Mouse (Mus musculus) liver, postnatal 0 days (tissue): ENCODE measurements around the gene Acvr1c. TPM values are rescaled to one million over a fixed set of nuclear protein-coding genes. Genes with fewer than 3 reads are reported as not detected.

Source experiments
- ATAC-seq: fragments of 200-750 bp; cut with Nextera tagmentation; 2 replicates; pipeline ENCODE4 v1.8.0; 2017; ENCODE audit warnings: mild to moderate bottlenecking, moderate library complexity
- DNase-seq: peaks from one replicate; pipeline ENCODE4 v3.0.0-alpha.2; 2016
- H3K27ac ChIP-seq: fragments of 300-500 bp; sonication (generic); 2 replicates; pipeline ENCODE4 v1.5.1; 2014; ENCODE audit warnings: antibody characterized with exemption, moderate library complexity, mild to moderate bottlenecking, low read depth
- H3K27me3 ChIP-seq: fragments of 300-500 bp; sonication (generic); 2 replicates; pipeline ENCODE4 v1.6.1; 2014; ENCODE audit warnings: low read length, control low read depth, mixed read lengths; ENCODE audit not compliant: insufficient read depth
- H3K36me3 ChIP-seq: fragments of 300-500 bp; sonication (generic); replicated peaks from 2 replicates; pipeline ENCODE4 v1.6.1; 2014; ENCODE audit warnings: mild to moderate bottlenecking, control low read depth, low read length, moderate library complexity, mixed read lengths; ENCODE audit not compliant: insufficient read depth
- H3K4me1 ChIP-seq: fragments of 300-500 bp; sonication (generic); 2 replicates; pipeline ENCODE4 v1.6.1; 2014; ENCODE audit warnings: antibody characterized with exemption, mild to moderate bottlenecking, control low read depth; ENCODE audit not compliant: insufficient read depth
- H3K4me2 ChIP-seq: fragments of 300-500 bp; sonication (generic); 2 replicates; pipeline ENCODE4 v1.6.1; 2014; ENCODE audit warnings: low read depth, mild to moderate bottlenecking, low read length, moderate library complexity, mixed read lengths
- H3K4me3 ChIP-seq: fragments of 300-500 bp; sonication (generic); 2 replicates; pipeline ENCODE4 v1.5.1; 2014; ENCODE audit warnings: low read depth, low read length
- H3K9ac ChIP-seq: fragments of 300-500 bp; sonication (generic); replicated peaks from 2 replicates; pipeline ENCODE4 v1.6.1; 2014; ENCODE audit warnings: mild to moderate bottlenecking, moderate library complexity
- H3K9me3 ChIP-seq: fragments of 300-500 bp; sonication (generic); 2 replicates; pipeline ENCODE4 v1.6.1; 2016; ENCODE audit warnings: mild to moderate bottlenecking, control low read depth, low read length, mixed read lengths
- CTCF ChIP-seq: sonication (generic); IDR thresholded peaks from 2 replicates; pipeline ENCODE4 v1.5.1; 2016; ENCODE audit warnings: antibody characterized with exemption, low read depth
- EP300 ChIP-seq: IDR thresholded peaks from 2 replicates; pipeline ENCODE4 v1.6.1; 2016; ENCODE audit warnings: antibody characterized with exemption, low read depth, mild to moderate bottlenecking
- WGBS: fragments of 180-500 bp; shearing (Covaris S2); extraction: QIAGEN DNeasy Blood & Tissue Kit; methylation state at CpG from one replicate; pipeline ENCODE4 v1.1.7; 2014; ENCODE audit not compliant: insufficient replicate concordance; 5-methylcytosine and 5-hydroxymethylcytosine counted together
- polyA plus RNA-seq: library from polyadenylated mRNA; unstranded; fragments of >200 nt; fragmentation: Nextera tagmentation; extraction: Ambion mirVana; gene quantifications from 2 replicates; pipeline ENCODE4 v1.2.1, GENCODE M21; 2015

The Acvr1c gene
- polyA plus RNA-seq, 1 experiment from 2014 or later = 0.05 TPM

GRCm38 (mm10) chr2:58309695-58310094 lies 48.0 kb downstream of the Acvr1c start:
- WGBS = 30% methylated on average over 3 of the region's 3 CpGs
- DNase-seq (no peak), ATAC-seq (no peak)
- no peaks in the 10 kb centered on the region for H3K27me3 ChIP-seq
- TF ChIP-seq EP300 = no peak
- TF ChIP-seq CTCF = no peak
- no peak overlapping the region for H3K4me3 ChIP-seq
- no peaks in the 10 kb centered on the region for H3K36me3 ChIP-seq
- no peak overlapping the region for H3K27ac ChIP-seq
- no peak overlapping the region for H3K4me2 ChIP-seq
- no peaks in the 10 kb centered on the region for H3K4me1 ChIP-seq
- H3K9me3 ChIP-seq = no peaks in the 10 kb centered on the region
- no peak overlapping the region for H3K9ac ChIP-seq

- Histone ChIP-seq H3K4me2 (no peak overlapping the region), H3K4me3 (no peak overlapping the region), H3K9ac (no peak overlapping the region), H3K27ac (no peak overlapping the region), H3K27me3 (no peaks in the 10 kb centered on the region), H3K9me3 (no peaks in the 10 kb centered on the region), H3K36me3 (no peaks in the 10 kb centered on the region), H3K4me1 (no peaks in the 10 kb centered on the region)
- no peak for ATAC-seq
- no peak for DNase-seq
- TF ChIP-seq EP300 (no peak), CTCF (no peak)
- WGBS = 65% methylated on average over 3 of the region's 3 CpGs
Measured at GRCm38 (mm10) chr2:58304450-58304849, 53.2 kb downstream of the Acvr1c start.

- WGBS = 26% methylated on average over 9 of the region's 9 CpGs
- no peaks in the 10 kb centered on the region for H3K4me1 ChIP-seq
- no peak overlapping the region for H3K27ac ChIP-seq
- H3K9me3 ChIP-seq = no peaks in the 10 kb centered on the region
- no peaks in the 10 kb centered on the region for H3K36me3 ChIP-seq
- no peak overlapping the region for H3K9ac ChIP-seq
- H3K4me3 ChIP-seq = no peak overlapping the region
- no peak overlapping the region for H3K4me2 ChIP-seq
- DNase-seq = no peak
- no peak for ATAC-seq
- TF ChIP-seq CTCF = no peak
- TF ChIP-seq EP300 = no peak
- no peaks in the 10 kb centered on the region for H3K27me3 ChIP-seq
Measured at GRCm38 (mm10) chr2:58289759-58290431, 67.8 kb downstream of the Acvr1c start.

GRCm38 (mm10) chr2:58289331-58289730 lies 68.4 kb downstream of the Acvr1c start:
- DNase-seq (no peak), ATAC-seq (no peak)
- Histone ChIP-seq H3K9me3 (no peaks in the 10 kb centered on the region), H3K9ac (no peak overlapping the region), H3K4me2 (no peak overlapping the region), H3K36me3 (no peaks in the 10 kb centered on the region), H3K4me3 (no peak overlapping the region), H3K27me3 (no peaks in the 10 kb centered on the region), H3K27ac (no peak overlapping the region), H3K4me1 (no peaks in the 10 kb centered on the region)
- 63% methylated on average over 6 of the region's 6 CpGs for WGBS
- no peak for TF ChIP-seq CTCF

- ATAC-seq = peak; percentile 78
- Histone ChIP-seq H3K27me3 (no peaks in the 10 kb centered on the region), H3K9me3 (no peaks in the 10 kb centered on the region), H3K4me3 (no peak overlapping the region), H3K27ac (no peak overlapping the region), H3K4me1 (no peaks in the 10 kb centered on the region), H3K4me2 (no peak overlapping the region), H3K36me3 (no peaks in the 10 kb centered on the region), H3K9ac (no peak overlapping the region)
- TF ChIP-seq EP300 = no peak
- peak; percentile 74 for TF ChIP-seq CTCF
- WGBS = 48% methylated on average over 8 of the region's 8 CpGs
- peak; percentile 63 for DNase-seq
Measured at GRCm38 (mm10) chr2:58282259-58282910, 75.3 kb downstream of the Acvr1c start.

GRCm38 (mm10) chr2:58281046-58281445 lies 76.6 kb downstream of the Acvr1c start:
- Histone ChIP-seq H3K4me1 (no peaks in the 10 kb centered on the region), H3K27ac (no peak overlapping the region), H3K4me3 (no peak overlapping the region), H3K9ac (no peak overlapping the region), H3K9me3 (no peaks in the 10 kb centered on the region), H3K27me3 (no peaks in the 10 kb centered on the region), H3K36me3 (no peaks in the 10 kb centered on the region), H3K4me2 (no peak overlapping the region)
- no peak for TF ChIP-seq CTCF
- TF ChIP-seq EP300 = no peak
- ATAC-seq = no peak
- 32% methylated on average over 3 of the region's 3 CpGs for WGBS
- no peak for DNase-seq
